Mouse (Mus musculus): Measurements from ENCODE around the gene Sigirr.

DNA sequence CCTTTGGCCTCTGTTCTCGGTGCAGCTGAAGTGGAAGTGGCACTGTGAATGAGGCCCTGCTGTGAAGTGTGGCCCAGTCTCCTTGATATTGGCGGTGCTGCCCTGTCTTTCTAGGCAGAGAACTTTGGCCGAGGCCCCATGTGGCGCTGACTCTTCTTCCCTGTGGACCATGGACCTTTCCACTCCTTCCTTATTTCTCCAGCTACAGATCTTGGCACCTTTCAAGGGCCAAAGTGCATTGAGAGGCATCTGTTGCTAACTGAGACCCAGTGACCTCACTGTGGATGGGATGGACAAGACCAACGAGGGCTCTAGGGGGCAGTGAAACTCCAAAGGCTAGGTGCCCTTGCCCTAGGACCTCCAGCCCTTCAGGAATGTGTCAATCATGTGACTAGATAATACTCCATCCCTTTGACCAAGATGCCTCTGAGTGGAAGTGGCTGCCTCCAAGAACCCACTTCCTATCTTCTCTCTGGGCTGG lies 20.7 kb upstream of the Sigirr start:
- no peak for TF ChIP-seq CTCF (IDR thresholded peaks at IDR 0.05; ENCODE audit: borderline replicate concordance, insufficient read depth, low read depth, low read length)
- TF ChIP-seq POLR2A (IDR thresholded peaks at IDR 0.05; ENCODE audit: borderline replicate concordance, insufficient read depth, low read length) = no peak
